Mouse (Mus musculus) left cerebral cortex, postnatal 25 days (tissue): ENCODE measurements around the gene Gjc2. TPM values are rescaled to one million over a fixed set of nuclear protein-coding genes. Genes with fewer than 3 reads are reported as not detected.

Experiments
- DNase-seq, 2 experiments: peaks; one replicate each; pipeline ENCODE4 v3.0.0; 2022; ENCODE audit warnings: low spot score in 2 of 2, mixed read lengths in 1 of 2
- intact Hi-C: fragments of 180-260 bp; cut with DNase I; formaldehyde crosslinking; loops from one replicate; pipeline ENCODE4 v1.15.1; 2025
- total RNA-seq, 2 experiments: library from RNA; stranded (reverse); gene quantifications; 2 replicates each; pipeline ENCODE4 v1.2.3; 2021

Gjc2 gene
- total RNA-seq, 2 experiments from 2014 or later, result 9.8 to 12.2 TPM

GRCm38 (mm10) chr11:59209580-59209979 is 26.6 kb upstream of the Gjc2 start:
- no peak for DNase-seq
- intact Hi-C loops, result no loop called here

GRCm38 (mm10) chr11:59209003-59209441 is 26.0 kb upstream of the Gjc2 start:
- intact Hi-C loops, result no loop called here
- peak; percentile 63 to 75 for DNase-seq

- peak; percentile 94 to 97 for DNase-seq
- intact Hi-C loops, result no loop called here
These were observed 25.3 kb upstream of the Gjc2 start, which contains the start of gene 2310033P09Rik for GRCm38 (mm10) chr11:59208153-59208831. TSS of gene 2310033P09Rik (plus strand) at chr11:59208321.

GRCm38 (mm10) chr11:59202081-59202995 is 19.3 kb upstream of the Gjc2 start, which contains the start of gene Mrpl55:
TSS of gene Mrpl55 (plus strand) at chr11:59202486.
- intact Hi-C loops, result no loop called here
- DNase-seq, result peak; percentile 94 to 95

GRCm38 (mm10) chr11:59201216-59202002 is 18.4 kb upstream of the Gjc2 start:
- DNase-seq, result no peak
- intact Hi-C loops, result no loop called here

GRCm38 (mm10) chr11:59196230-59196629 is 13.2 kb upstream of the Gjc2 start:
- intact Hi-C loops, result no loop called here
- no peak for DNase-seq

GRCm38 (mm10) chr11:59192059-59192386 is 9.0 kb upstream of the Gjc2 start, which contains the start of gene Guk1:
TSS of gene Guk1 (minus strand) at chr11:59192212.
- no peak for DNase-seq
- intact Hi-C loops, result no loop called here

GRCm38 (mm10) chr11:59191231-59192058 is 8.4 kb upstream of the Gjc2 start:
- intact Hi-C loops, result no loop called here
- peak; percentile 93 to 96 for DNase-seq

GRCm38 (mm10) chr11:59187706-59188105 is 4.7 kb upstream of the Gjc2 start:
- no peak for DNase-seq
- intact Hi-C loops, result no loop called here

GRCm38 (mm10) chr11:59185490-59185889 is 2.5 kb upstream of the Gjc2 start:
- intact Hi-C loops, result no loop called here
- no peak for DNase-seq

GRCm38 (mm10) chr11:59183821-59184220 is 808 bp upstream of the Gjc2 start:
- intact Hi-C loops, result loop anchor here (2.0 to 5.0 kb wide), 2 partner anchors 85 to 217 kb away; no protein-coding TSS in a partner anchor
- DNase-seq, result peak; percentile 46 to 56

GRCm38 (mm10) chr11:59176921-59177320 is 6.1 kb downstream of the Gjc2 start:
- no peak for DNase-seq

GRCm38 (mm10) chr11:59176475-59176874 is 6.5 kb downstream of the Gjc2 start:
- intact Hi-C loops, result no loop called here
- DNase-seq, result no peak

More at GRCm38 (mm10) chr11:59176921-59177320, 6.1 kb downstream of the Gjc2 start:
- intact Hi-C loops, result no loop called here

GRCm38 (mm10) chr11:59174189-59174838 is 8.7 kb downstream of the Gjc2 start:
- no peak for DNase-seq
- intact Hi-C loops, result loop anchor here (5.0 kb wide), 1 partner anchor 103 kb away; no protein-coding TSS in a partner anchor

- no peak for DNase-seq
- intact Hi-C loops, result loop anchor here (5.0 kb wide), 1 partner anchor 107 kb away; no protein-coding TSS in a partner anchor
These were observed 12.5 kb downstream of the Gjc2 start for GRCm38 (mm10) chr11:59170549-59170948.

GRCm38 (mm10) chr11:59169807-59170206 is 13.2 kb downstream of the Gjc2 start:
- intact Hi-C loops, result loop anchor here (5.0 kb wide), 1 partner anchor 107 kb away; no protein-coding TSS in a partner anchor
- no peak for DNase-seq

GRCm38 (mm10) chr11:59165616-59166241 is 17.3 kb downstream of the Gjc2 start:
- no peak for DNase-seq
- intact Hi-C loops, result no loop called here

GRCm38 (mm10) chr11:59164384-59164783 is 18.6 kb downstream of the Gjc2 start:
- no peak for DNase-seq
- intact Hi-C loops, result no loop called here
